Mouse (Mus musculus): Measurements from ENCODE around the gene Il4i1. TPM values are rescaled to one million over a fixed set of nuclear protein-coding genes. Genes with fewer than 3 reads are reported as not detected.

Gene Il4i1
- polyA plus RNA-seq, 1 experiment from 2014 or later: 0.78 TPM

DNA sequence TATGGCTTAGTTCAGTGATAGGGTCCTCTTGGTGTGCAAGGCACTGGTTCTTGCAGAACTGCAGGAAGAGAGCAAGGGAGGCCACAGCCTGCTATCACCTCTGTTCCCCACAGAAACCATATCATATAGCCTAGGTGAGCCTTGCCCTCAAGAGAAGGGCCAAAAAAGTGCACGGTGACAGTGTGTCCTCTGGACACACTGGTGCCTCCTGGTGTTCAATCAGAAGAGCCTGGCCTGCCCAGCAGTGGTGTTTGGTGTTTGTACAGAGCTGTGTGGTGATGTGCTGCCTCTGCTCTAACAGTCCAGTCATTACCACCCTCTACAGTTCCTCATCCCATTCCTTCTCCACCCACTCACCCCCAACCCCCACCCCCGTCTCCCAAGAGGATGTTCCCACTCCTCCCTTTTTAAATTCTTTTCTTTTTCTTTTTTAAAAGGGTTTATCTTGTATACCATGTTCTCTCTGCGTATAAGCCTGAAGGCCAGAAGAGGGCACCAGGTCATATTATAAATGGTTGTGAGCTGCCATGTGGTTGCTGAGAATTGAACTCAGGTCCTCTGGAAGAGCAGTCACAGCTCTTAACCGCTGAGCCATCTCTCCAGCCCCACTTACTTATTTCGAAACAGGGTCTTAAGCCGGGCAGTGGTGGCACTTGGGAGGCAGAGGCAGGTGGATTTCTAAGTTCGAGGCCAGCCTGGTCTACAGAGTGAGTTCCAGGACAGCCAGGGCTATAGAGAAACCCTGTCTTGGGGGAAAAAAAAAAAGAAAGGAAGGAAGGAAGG, 5.7 kb downstream of the Il4i1 start:
- H3K4me3 ChIP-seq (ENCODE audit: low read depth, low read length): no peak overlapping the region
- no peak overlapping the region for H3K4me2 ChIP-seq (ENCODE audit: low read depth, low read length)
- 86% methylated on average over 7 of the region's 7 CpGs for WGBS
- H3K9ac ChIP-seq (ENCODE audit: low read depth, low read length): no peak overlapping the region
- ATAC-seq (ENCODE audit: low read depth) (no peak), DNase-seq (ENCODE audit: low spot score) (no peak)
- H3K9me3 ChIP-seq (ENCODE audit: control insufficient read depth, low read length): no peaks in the 10 kb centered on the region
- H3K36me3 ChIP-seq (ENCODE audit: control insufficient read depth, insufficient read depth, low read length): no peaks in the 10 kb centered on the region
- H3K4me1 ChIP-seq (ENCODE audit: control insufficient read depth, insufficient read depth, low read length): peaks cover 20% of the 10 kb centered on the region
- H3K27ac ChIP-seq (replicated peaks; ENCODE audit: low read depth, low read length): no peak overlapping the region
- H3K27me3 ChIP-seq (replicated peaks; ENCODE audit: control insufficient read depth, insufficient read depth, low read length): no peaks in the 10 kb centered on the region

DNA sequence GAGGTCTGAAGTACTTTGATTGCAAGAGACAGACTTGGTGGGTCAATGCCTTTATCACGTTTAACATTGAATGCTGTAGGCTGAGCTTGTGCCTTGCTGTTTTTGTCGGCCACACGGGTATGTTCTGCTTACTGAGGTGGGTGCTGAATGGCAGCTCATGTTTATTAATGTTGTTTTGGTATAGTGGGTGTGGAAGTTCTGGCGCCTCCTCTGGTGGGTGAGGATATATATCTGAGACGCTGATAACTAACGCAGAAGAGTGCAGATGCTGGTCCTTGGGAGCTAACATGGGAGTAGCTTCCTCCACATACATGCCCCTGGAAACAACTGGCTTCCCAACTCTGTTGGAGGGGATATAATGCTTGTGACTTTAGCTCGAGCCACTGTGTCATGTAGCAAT, 7.2 kb downstream of the Il4i1 start:
- WGBS: 55% methylated on average over 7 of the region's 7 CpGs
- no peak overlapping the region for H3K4me3 ChIP-seq (ENCODE audit: low read depth, low read length)
- ATAC-seq (ENCODE audit: low read depth): no peak
- H3K4me2 ChIP-seq (ENCODE audit: low read depth, low read length): no peak overlapping the region
- DNase-seq (ENCODE audit: low spot score): no peak
- H3K27me3 ChIP-seq (replicated peaks; ENCODE audit: control insufficient read depth, insufficient read depth, low read length): no peaks in the 10 kb centered on the region
- no peaks in the 10 kb centered on the region for H3K9me3 ChIP-seq (ENCODE audit: control insufficient read depth, low read length)
- H3K4me1 ChIP-seq (ENCODE audit: control insufficient read depth, insufficient read depth, low read length): peaks cover 7% of the 10 kb centered on the region; the same call in 1 of the 2 replicates
- H3K36me3 ChIP-seq (ENCODE audit: control insufficient read depth, insufficient read depth, low read length): peaks cover 3% of the 10 kb centered on the region
- no peak overlapping the region for H3K9ac ChIP-seq (ENCODE audit: low read depth, low read length)
- no peak overlapping the region for H3K27ac ChIP-seq (replicated peaks; ENCODE audit: low read depth, low read length)

DNA sequence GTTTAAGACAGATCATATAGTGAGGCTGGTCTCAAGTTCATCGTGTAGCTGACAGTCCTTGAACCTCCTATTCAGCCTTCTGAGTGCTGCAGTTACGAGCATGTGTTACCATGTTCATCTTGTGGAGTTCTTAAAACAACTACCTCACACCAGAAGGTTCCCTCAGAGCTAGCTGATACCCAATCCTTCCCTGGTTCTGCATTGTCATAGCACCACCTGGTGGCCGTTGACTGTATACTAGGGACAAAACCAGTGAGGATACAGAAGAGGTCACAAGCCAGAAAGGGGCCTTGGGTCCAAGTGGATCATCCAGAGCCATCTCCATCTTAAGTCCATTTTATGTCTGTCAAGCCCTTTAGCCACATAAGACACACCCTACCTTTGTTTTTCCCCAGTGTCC, 8.7 kb downstream of the Il4i1 start:
- Histone ChIP-seq H3K4me3 (ENCODE audit: low read depth, low read length) (no peak overlapping the region), H3K9ac (ENCODE audit: low read depth, low read length) (no peak overlapping the region), H3K4me2 (ENCODE audit: low read depth, low read length) (no peak overlapping the region), H3K36me3 (ENCODE audit: control insufficient read depth, insufficient read depth, low read length) (peaks cover 18% of the 10 kb centered on the region), H3K4me1 (ENCODE audit: control insufficient read depth, insufficient read depth, low read length) (no peaks in the 10 kb centered on the region), H3K27me3 (replicated peaks; ENCODE audit: control insufficient read depth, insufficient read depth, low read length) (no peaks in the 10 kb centered on the region), H3K27ac (replicated peaks; ENCODE audit: low read depth, low read length) (no peak overlapping the region), H3K9me3 (ENCODE audit: control insufficient read depth, low read length) (no peaks in the 10 kb centered on the region)
- ATAC-seq (ENCODE audit: low read depth) (peak; percentile 73; the same call in 1 of the 2 replicates), DNase-seq (ENCODE audit: low spot score) (peak; percentile 81)
- 26% methylated on average over 3 of the region's 3 CpGs for WGBS

DNA sequence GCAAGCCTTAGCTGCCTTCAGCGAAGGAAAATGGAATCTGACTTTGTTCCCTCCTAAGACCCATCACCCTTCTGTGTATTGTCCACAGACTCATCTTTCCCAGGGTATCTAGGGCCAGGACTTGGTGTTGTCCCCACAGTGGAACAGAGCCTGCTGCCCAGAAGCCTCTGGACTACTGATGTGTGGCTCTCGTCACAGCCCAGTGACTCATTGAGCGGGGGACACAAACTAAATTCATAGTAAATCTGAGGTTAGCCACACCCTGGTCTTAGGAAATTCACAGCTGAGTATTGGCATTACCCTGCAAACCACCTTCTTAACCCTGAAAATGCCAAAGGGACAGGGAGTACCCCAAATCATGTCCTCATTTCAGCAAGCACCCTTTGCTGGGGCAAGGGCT, 10.6 kb downstream of the Il4i1 start:
- 79% methylated on average over 3 of the region's 3 CpGs for WGBS
- Histone ChIP-seq H3K27ac (replicated peaks; ENCODE audit: low read depth, low read length) (no peak overlapping the region), H3K4me1 (ENCODE audit: control insufficient read depth, insufficient read depth, low read length) (no peaks in the 10 kb centered on the region), H3K27me3 (replicated peaks; ENCODE audit: control insufficient read depth, insufficient read depth, low read length) (no peaks in the 10 kb centered on the region), H3K36me3 (ENCODE audit: control insufficient read depth, insufficient read depth, low read length) (peaks cover 37% of the 10 kb centered on the region), H3K9me3 (ENCODE audit: control insufficient read depth, low read length) (no peaks in the 10 kb centered on the region), H3K4me3 (ENCODE audit: low read depth, low read length) (no peak overlapping the region), H3K9ac (ENCODE audit: low read depth, low read length) (no peak overlapping the region), H3K4me2 (ENCODE audit: low read depth, low read length) (no peak overlapping the region)
- no peak for DNase-seq (ENCODE audit: low spot score)
- ATAC-seq (ENCODE audit: low read depth): no peak

DNA sequence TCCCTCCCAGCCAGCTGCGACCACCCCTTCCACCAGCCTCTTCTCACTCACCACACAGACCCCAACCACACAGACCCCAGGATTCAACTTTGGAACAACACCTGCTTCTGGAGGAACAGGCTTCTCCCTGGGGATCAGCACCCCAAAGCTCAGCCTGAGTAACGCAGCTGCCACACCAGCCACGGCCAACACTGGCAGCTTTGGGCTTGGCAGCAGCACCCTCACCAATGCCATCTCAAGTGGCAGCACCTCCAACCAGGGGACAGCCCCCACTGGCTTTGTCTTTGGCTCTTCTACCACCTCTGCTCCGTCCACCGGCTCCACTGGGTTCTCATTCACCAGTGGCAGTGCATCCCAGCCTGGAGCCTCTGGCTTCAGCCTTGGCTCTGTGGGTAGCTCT, 12.5 kb downstream of the Il4i1 start:
- WGBS: 87% methylated on average over 5 of the region's 5 CpGs
- no peak overlapping the region for H3K9ac ChIP-seq (ENCODE audit: low read depth, low read length)

DNA sequence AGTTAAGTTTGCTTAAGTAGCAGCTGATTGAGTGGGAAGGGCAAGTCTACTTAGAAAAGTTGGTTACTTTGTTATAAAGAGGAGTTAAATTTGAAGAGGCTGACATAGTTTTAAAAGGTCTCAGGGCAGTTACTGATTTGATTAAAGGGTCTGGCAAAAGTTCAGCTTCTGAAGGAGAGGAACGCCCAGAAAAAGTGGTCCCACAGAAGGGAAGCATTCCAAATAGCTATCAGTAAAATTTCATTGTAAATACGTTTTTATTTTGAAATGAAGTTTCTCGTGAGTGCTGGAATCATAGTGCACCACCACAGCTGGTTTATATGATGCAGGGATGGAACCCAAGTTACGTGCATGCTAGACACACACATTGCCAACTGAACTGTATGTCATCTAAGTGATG, 16.6 kb downstream of the Il4i1 start:
- H3K9ac ChIP-seq (ENCODE audit: low read depth, low read length): no peak overlapping the region
- no peaks in the 10 kb centered on the region for H3K4me1 ChIP-seq (ENCODE audit: control insufficient read depth, insufficient read depth, low read length)
- no peak overlapping the region for H3K4me2 ChIP-seq (ENCODE audit: low read depth, low read length)
- no peak overlapping the region for H3K27ac ChIP-seq (replicated peaks; ENCODE audit: low read depth, low read length)
- no peaks in the 10 kb centered on the region for H3K27me3 ChIP-seq (replicated peaks; ENCODE audit: control insufficient read depth, insufficient read depth, low read length)
- H3K9me3 ChIP-seq (ENCODE audit: control insufficient read depth, low read length): no peaks in the 10 kb centered on the region
- no peak overlapping the region for H3K4me3 ChIP-seq (ENCODE audit: low read depth, low read length)
- no peak for ATAC-seq (ENCODE audit: low read depth)
- WGBS: 54% methylated on average over 4 of the region's 4 CpGs
- DNase-seq (ENCODE audit: low spot score): no peak
- H3K36me3 ChIP-seq (ENCODE audit: control insufficient read depth, insufficient read depth, low read length): peaks cover 41% of the 10 kb centered on the region

More for the DNA sequence above, 12.5 kb downstream of the Il4i1 start:
- H3K9me3 ChIP-seq (ENCODE audit: control insufficient read depth, low read length): no peaks in the 10 kb centered on the region
- DNase-seq (ENCODE audit: low spot score): no peak
- no peak overlapping the region for H3K4me3 ChIP-seq (ENCODE audit: low read depth, low read length)
- H3K27ac ChIP-seq (replicated peaks; ENCODE audit: low read depth, low read length): no peak overlapping the region
- no peaks in the 10 kb centered on the region for H3K4me1 ChIP-seq (ENCODE audit: control insufficient read depth, insufficient read depth, low read length)
- ATAC-seq (ENCODE audit: low read depth): no peak
- H3K36me3 ChIP-seq (ENCODE audit: control insufficient read depth, insufficient read depth, low read length): peaks cover 41% of the 10 kb centered on the region
- H3K4me2 ChIP-seq (ENCODE audit: low read depth, low read length): no peak overlapping the region
- H3K27me3 ChIP-seq (replicated peaks; ENCODE audit: control insufficient read depth, insufficient read depth, low read length): no peaks in the 10 kb centered on the region

DNA sequence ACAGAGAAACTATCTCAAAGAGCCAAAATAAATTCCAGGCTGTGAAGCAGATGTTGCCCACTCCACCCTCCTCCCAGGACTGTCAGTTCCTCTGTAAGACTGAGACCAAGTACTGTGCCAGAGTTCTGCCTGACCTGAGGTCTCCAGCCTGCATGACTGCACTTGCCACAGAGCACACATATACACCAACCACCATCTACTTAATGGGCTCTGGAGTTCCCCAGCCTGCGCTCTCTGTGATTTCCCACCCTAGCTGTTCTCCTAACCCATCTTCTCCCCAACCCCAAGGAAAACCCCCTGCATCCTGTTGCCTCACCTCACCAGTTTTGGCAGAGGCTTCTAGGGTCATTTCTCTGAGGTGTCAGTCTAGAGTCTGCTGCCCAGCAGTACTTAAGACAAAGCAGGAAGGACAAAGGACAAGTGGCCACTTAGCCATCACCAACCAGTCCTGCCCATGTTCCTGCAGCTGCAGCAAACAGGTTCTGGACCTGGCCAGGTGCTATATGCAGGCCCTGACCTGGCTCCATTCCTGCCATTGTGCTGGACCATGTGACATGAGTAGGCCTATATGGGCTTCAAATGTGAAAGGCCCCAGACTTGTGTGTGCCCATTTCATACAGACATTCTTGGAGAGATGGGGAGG, 19.3 kb downstream of the Il4i1 start:
- ATAC-seq (ENCODE audit: low read depth) (no peak), DNase-seq (ENCODE audit: low spot score) (no peak)
- peaks cover 6% of the 10 kb centered on the region for H3K4me1 ChIP-seq (ENCODE audit: control insufficient read depth, insufficient read depth, low read length)
- 80% methylated on average over 1 of the region's 1 CpGs for WGBS
- no peak overlapping the region for H3K4me3 ChIP-seq (ENCODE audit: low read depth, low read length)
- no peaks in the 10 kb centered on the region for H3K9me3 ChIP-seq (ENCODE audit: control insufficient read depth, low read length)
- peaks cover 20% of the 10 kb centered on the region for H3K27me3 ChIP-seq (replicated peaks; ENCODE audit: control insufficient read depth, insufficient read depth, low read length)
- H3K36me3 ChIP-seq (ENCODE audit: control insufficient read depth, insufficient read depth, low read length): peaks cover 21% of the 10 kb centered on the region
- no peak overlapping the region for H3K27ac ChIP-seq (replicated peaks; ENCODE audit: low read depth, low read length)
- no peak overlapping the region for H3K4me2 ChIP-seq (ENCODE audit: low read depth, low read length)
- no peak overlapping the region for H3K9ac ChIP-seq (ENCODE audit: low read depth, low read length)

DNA sequence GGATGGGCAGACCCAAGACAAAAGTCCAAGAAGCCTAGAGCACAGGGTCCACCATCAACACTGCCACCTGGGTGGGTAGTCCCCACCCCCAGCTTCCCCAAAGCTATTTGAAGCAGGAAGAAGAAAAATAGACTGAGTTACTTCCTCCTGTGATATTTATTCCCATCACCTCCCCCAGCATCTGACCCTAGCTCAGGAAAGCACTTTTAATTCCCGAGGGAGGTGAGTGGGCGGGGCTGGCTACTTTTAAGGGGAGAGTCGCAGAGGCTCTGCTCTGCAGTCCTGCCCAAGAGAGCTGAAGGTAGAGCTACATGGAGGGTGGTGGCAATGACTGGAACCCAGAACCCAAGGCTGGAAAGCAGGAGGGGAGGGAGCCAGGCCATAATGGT, 19.8 kb downstream of the Il4i1 start:
- Histone ChIP-seq H3K4me2 (ENCODE audit: low read depth, low read length) (no peak overlapping the region), H3K27me3 (replicated peaks; ENCODE audit: control insufficient read depth, insufficient read depth, low read length) (peaks cover 24% of the 10 kb centered on the region), H3K4me3 (ENCODE audit: low read depth, low read length) (no peak overlapping the region), H3K9me3 (ENCODE audit: control insufficient read depth, low read length) (no peaks in the 10 kb centered on the region), H3K4me1 (ENCODE audit: control insufficient read depth, insufficient read depth, low read length) (peaks cover 6% of the 10 kb centered on the region), H3K9ac (ENCODE audit: low read depth, low read length) (no peak overlapping the region), H3K27ac (replicated peaks; ENCODE audit: low read depth, low read length) (no peak overlapping the region), H3K36me3 (ENCODE audit: control insufficient read depth, insufficient read depth, low read length) (peaks cover 20% of the 10 kb centered on the region)
- DNase-seq (ENCODE audit: low spot score) (no peak), ATAC-seq (ENCODE audit: low read depth) (no peak)
- 52% methylated on average over 3 of the region's 3 CpGs for WGBS

Data from embryonic facial prominence, embryonic 14.5 days (tissue).